Mouse (Mus musculus): ENCODE results near the gene Nr4a1.

DNA sequence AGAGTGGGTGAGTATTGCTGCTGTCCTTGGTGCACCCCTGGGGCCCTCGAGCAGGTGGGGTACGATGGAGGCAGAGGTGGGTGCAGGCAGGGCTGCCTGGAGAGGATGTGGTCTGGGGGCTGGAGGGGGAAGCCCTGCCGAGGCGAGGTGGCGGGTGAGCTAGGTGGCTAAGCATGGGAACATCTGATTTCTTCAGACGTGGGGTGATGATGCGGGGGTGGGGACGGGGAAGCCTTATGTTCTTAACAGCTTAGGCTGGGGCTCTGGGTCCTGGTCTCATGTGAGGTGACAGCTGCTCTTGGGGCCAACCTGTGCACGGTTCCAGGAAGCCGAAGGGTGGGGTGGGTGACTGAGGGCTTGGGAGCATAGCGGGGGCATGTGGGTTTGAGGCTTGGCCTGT, 4.4 kb downstream of the Nr4a1 start:
- TF ChIP-seq CTCF (conservative IDR thresholded peaks at IDR 0.05; ENCODE audit: insufficient read depth, insufficient read length, low read depth, low read length) (no peak), POLR2A (IDR thresholded peaks at IDR 0.05; ENCODE audit: low read depth, low read length) (no peak)

Data from kidney, adult 2 months (tissue).